Mouse (Mus musculus): ENCODE measurements at regions not wholly inside any gene's neighbourhood (a gene's known extent, or its start where the extent isn't known, plus 50 kb on each side); places are given as distances from the start of the nearest gene placed in this dataset.

DNA sequence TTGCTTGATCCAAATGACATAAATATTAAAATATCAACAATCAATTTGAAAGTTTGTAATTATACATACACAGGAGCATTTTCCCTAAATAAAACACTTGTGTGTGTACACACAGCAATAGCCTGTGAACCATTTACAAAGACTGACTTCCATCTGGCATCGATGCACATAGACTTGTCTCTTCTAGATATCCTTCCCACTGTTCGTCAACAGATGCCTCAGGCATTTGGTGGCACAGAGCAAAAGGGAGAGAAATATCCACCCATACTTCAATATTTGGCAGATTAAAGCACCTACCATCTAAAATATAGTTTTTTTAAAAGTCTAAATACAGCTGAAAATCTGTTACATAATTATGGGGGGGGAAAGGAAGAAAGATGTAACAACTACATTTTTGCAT lies 236.0 kb upstream of the Ccnh start:
- H3K9me3 ChIP-seq (ENCODE audit: low read length) = no peaks in the 10 kb centered on the region
- H3K27me3 ChIP-seq (ENCODE audit: insufficient read depth, low read length) = no peaks in the 10 kb centered on the region
- H3K36me3 ChIP-seq (ENCODE audit: insufficient read depth, low read length) = no peaks in the 10 kb centered on the region
- no peaks in the 10 kb centered on the region for H3K4me1 ChIP-seq (replicated peaks; ENCODE audit: low read depth, low read length)
- no peak overlapping the region for H3K4me3 ChIP-seq (replicated peaks; ENCODE audit: low read length)
- TF ChIP-seq NANOG (IDR thresholded peaks at IDR 0.05; ENCODE audit: borderline replicate concordance, low read length) (no peak), POU5F1 (IDR thresholded peaks at IDR 0.05; ENCODE audit: borderline replicate concordance, low read length) (no peak), CTCF (conservative IDR thresholded peaks at IDR 0.05; ENCODE audit: low read length) (no peak)

DNA sequence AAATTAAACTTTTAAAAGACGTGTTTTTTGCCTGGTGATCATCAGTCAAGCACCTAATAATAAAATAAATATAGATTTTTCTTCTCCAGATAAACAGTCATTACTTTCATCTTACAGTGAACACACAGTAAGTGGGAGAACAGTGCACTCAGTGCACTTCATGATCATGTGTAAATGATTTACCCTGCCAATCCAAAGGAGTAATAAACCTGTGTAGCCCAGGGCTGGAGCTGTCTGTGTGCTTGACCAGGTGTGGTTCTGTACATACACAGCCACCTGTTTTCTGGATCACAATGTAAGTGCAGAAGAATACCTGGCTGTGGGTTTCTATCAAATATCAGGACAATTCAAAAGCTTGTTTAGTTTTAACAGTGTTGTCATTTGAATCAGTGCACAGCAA lies 235.4 kb upstream of the Ccnh start:
- H3K27me3 ChIP-seq (ENCODE audit: insufficient read depth, low read length) = no peaks in the 10 kb centered on the region
- no peaks in the 10 kb centered on the region for H3K36me3 ChIP-seq (ENCODE audit: insufficient read depth, low read length)
- no peaks in the 10 kb centered on the region for H3K9me3 ChIP-seq (ENCODE audit: low read length)
- no peak for TF ChIP-seq POU5F1 (IDR thresholded peaks at IDR 0.05; ENCODE audit: borderline replicate concordance, low read length)
- no peak for TF ChIP-seq NANOG (IDR thresholded peaks at IDR 0.05; ENCODE audit: borderline replicate concordance, low read length)
- TF ChIP-seq CTCF (conservative IDR thresholded peaks at IDR 0.05; ENCODE audit: low read length) = no peak
- no peak overlapping the region for H3K4me3 ChIP-seq (replicated peaks; ENCODE audit: low read length)
- no peaks in the 10 kb centered on the region for H3K4me1 ChIP-seq (replicated peaks; ENCODE audit: low read depth, low read length)

- Histone ChIP-seq H3K9me3 (ENCODE audit: low read length) (peaks cover 13% of the 10 kb centered on the region), H3K4me3 (replicated peaks; ENCODE audit: low read length) (no peak overlapping the region), H3K4me1 (replicated peaks; ENCODE audit: low read depth, low read length) (no peaks in the 10 kb centered on the region), H3K27me3 (ENCODE audit: insufficient read depth, low read length) (no peaks in the 10 kb centered on the region), H3K36me3 (ENCODE audit: insufficient read depth, low read length) (no peaks in the 10 kb centered on the region)
- TF ChIP-seq POU5F1 (IDR thresholded peaks at IDR 0.05; ENCODE audit: borderline replicate concordance, low read length) (no peak), CTCF (conservative IDR thresholded peaks at IDR 0.05; ENCODE audit: low read length) (no peak), NANOG (IDR thresholded peaks at IDR 0.05; ENCODE audit: borderline replicate concordance, low read length) (no peak)
Measured at GRCm38 (mm10) chr13:84968943-84969342, 220.3 kb upstream of the Ccnh start.

Data from E14TG2a.4 (cell line).